Mouse (Mus musculus) testis, adult 2 months (tissue): ENCODE measurements around the gene 1700020D05Rik. TPM values are rescaled to one million over a fixed set of nuclear protein-coding genes. Genes with fewer than 3 reads are reported as not detected.

Experiments
- H3K27ac ChIP-seq: fragments of 200-500 bp; 2 replicates; pipeline ENCODE4 v1.5.1; 2012; ENCODE audit warnings: low read depth, low read length; ENCODE audit not compliant: control insufficient read depth, insufficient read depth
- H3K27me3 ChIP-seq: fragments of 200-500 bp; 2 replicates; pipeline ENCODE4 v1.6.1; 2012; ENCODE audit warnings: mild to moderate bottlenecking, low read length, moderate library complexity; ENCODE audit not compliant: control insufficient read depth, insufficient read depth
- H3K36me3 ChIP-seq: fragments of 200-500 bp; 2 replicates; pipeline ENCODE4 v1.6.1; 2012; ENCODE audit warnings: mild to moderate bottlenecking, low read length; ENCODE audit not compliant: control insufficient read depth, insufficient read depth
- H3K4me1 ChIP-seq: fragments of 200-500 bp; 2 replicates; pipeline ENCODE4 v1.6.1; 2012; ENCODE audit warnings: low read length; ENCODE audit not compliant: control insufficient read depth, insufficient read depth
- H3K4me3 ChIP-seq: fragments of 200-500 bp; 2 replicates; pipeline ENCODE4 v1.5.1; 2012; ENCODE audit warnings: low read depth, mild to moderate bottlenecking, low read length, moderate library complexity, mixed read lengths; ENCODE audit not compliant: control insufficient read depth
- CTCF ChIP-seq: fragments of 200-500 bp; IDR thresholded peaks from 2 replicates; pipeline ENCODE4 v1.5.1; 2012; ENCODE audit warnings: low read depth, mild to moderate bottlenecking, inconsistent platforms, low read length, moderate library complexity; ENCODE audit not compliant: control insufficient read depth, insufficient read depth, insufficient replicate concordance
- POLR2A ChIP-seq: fragments of 200-500 bp; IDR thresholded peaks from 2 replicates; pipeline ENCODE4 v1.6.1; 2012; ENCODE audit warnings: low read depth, mild to moderate bottlenecking, inconsistent platforms, low read length, moderate library complexity; ENCODE audit not compliant: control insufficient read depth
- polyA plus RNA-seq: library from polyadenylated mRNA; depleted of rRNA; stranded (reverse); fragments of >200 nt; gene quantifications from 2 replicates; pipeline ENCODE4 v1.2.3, GENCODE M21; 2012

The 1700020D05Rik gene
- polyA plus RNA-seq, 1 experiment = 289 TPM

DNA sequence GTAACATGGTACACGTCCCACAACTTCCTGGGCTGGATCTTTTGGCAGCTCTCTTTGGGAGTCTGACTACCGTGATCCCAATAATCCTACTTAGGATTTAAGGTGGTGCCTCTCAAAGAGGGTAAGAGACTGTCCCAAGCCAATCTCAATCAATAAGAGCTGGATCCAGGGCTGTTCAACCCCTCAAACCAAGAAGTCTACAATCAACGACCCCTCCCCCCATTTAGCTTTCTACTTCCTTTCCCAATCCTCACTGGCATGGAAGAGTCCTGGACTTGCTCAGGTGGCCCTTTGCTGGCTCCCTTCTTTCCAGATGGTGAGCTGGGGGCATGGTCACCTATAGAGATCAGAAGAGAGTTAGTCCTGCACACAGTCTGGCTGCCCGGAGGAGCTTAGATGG lies 16.8 kb downstream of the 1700020D05Rik start:
- Histone ChIP-seq H3K4me1 (peaks cover 7% of the 10 kb centered on the region), H3K36me3 (no peaks in the 10 kb centered on the region; the same call in 1 of the 2 replicates), H3K27ac (no peak overlapping the region), H3K4me3 (no peak overlapping the region), H3K27me3 (no peaks in the 10 kb centered on the region)
- TF ChIP-seq POLR2A (no peak), CTCF (no peak)

DNA sequence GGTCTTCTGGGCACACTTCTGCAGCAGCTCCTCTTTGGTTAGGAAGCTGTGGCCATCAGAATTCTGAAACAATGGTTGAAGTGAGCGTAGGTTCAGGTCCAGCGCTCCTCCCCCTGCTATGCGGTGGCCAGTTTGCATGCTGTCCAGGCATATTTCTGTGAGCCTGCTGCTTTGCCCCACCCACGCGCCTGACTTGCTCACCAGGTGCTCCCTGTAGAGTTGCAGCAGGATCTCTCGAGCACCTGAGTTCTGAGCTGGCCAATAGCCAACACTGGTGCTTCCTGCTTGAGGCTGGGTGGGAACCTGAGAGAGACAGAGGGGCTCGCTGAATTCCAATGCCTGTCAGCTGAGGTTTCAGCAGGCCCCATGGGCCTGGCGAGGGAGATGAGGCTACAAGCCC lies 17.3 kb downstream of the 1700020D05Rik start:
- H3K36me3 ChIP-seq = no peaks in the 10 kb centered on the region; the same call in 1 of the 2 replicates
- H3K4me3 ChIP-seq = no peak overlapping the region
- no peaks in the 10 kb centered on the region for H3K27me3 ChIP-seq
- H3K4me1 ChIP-seq = peaks cover 7% of the 10 kb centered on the region
- H3K27ac ChIP-seq = no peak overlapping the region
- TF ChIP-seq POLR2A (no peak), CTCF (no peak)

DNA sequence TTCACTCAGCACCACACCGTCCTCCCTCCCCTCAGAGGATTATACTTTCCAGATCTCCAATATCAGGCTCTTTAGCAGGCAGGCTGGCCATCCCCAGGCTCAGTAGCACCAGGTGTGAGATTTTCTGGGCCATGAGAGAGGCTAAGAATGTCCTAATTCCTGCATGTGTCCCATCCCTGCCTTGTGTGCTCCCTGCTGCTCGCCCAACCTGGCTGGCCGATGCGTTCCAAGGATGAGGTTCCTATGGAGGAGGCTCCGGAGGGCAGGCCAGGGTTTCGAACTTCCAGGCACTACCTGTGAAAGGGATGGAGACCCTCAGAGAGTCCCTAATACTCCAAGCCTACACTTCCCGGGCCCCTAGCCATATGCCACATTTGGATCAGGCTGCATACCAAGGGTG lies 17.8 kb downstream of the 1700020D05Rik start:
- Histone ChIP-seq H3K36me3 (no peaks in the 10 kb centered on the region; the same call in 1 of the 2 replicates), H3K27ac (no peak overlapping the region), H3K4me3 (no peak overlapping the region)

DNA sequence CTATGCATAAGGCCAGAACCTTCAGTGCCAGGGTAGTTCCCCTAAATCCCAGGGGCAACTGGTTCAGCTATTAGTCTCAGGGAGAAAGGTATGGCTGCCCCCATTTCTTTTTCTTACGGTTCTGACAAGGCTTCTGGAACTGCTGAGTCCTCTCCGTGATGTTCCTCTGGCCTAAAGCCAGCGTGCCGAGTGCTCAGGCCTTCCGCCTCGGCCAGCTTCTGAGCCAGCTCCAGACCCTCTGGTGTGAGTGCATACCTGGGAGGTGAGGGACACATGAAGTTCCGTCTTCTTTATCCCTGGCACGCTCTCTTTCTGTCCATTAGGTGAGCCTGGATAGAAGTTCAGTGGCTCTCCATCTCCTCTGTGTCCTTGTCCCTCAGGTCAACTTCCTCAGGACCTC lies 18.2 kb downstream of the 1700020D05Rik start:
- H3K27ac ChIP-seq = no peak overlapping the region
- TF ChIP-seq POLR2A (no peak), CTCF (no peak)

More for the DNA sequence above, 17.8 kb downstream of the 1700020D05Rik start:
- no peaks in the 10 kb centered on the region for H3K27me3 ChIP-seq
- TF ChIP-seq POLR2A (no peak), CTCF (no peak)
- H3K4me1 ChIP-seq = peaks cover 7% of the 10 kb centered on the region

DNA sequence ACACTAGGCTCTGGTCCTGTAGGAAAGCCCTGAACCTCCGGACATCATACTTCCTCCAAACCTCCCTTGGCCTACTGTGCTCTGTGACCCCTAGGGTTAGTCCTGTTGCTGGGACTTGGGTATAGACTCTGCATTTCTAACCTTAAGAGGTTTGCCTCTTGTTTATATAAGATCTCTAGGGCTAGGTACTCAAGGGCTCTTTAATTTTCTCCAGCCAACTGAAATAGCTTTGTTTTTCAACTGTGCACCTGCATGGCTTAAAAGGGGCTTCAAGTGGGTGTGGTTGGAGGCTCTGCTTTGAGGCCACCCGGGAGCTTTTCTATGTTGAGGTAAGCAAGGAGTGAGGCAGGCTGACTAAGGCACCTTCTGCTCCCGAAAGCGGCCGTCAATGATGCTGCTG lies 19.1 kb downstream of the 1700020D05Rik start:
- Histone ChIP-seq H3K27ac (no peak overlapping the region), H3K4me1 (peaks cover 6% of the 10 kb centered on the region), H3K36me3 (no peaks in the 10 kb centered on the region; the same call in 1 of the 2 replicates), H3K27me3 (no peaks in the 10 kb centered on the region), H3K4me3 (no peak overlapping the region)
- TF ChIP-seq POLR2A = no peak
- TF ChIP-seq CTCF = no peak

More for the DNA sequence above, 18.2 kb downstream of the 1700020D05Rik start:
- no peak overlapping the region for H3K4me3 ChIP-seq
- H3K36me3 ChIP-seq = no peaks in the 10 kb centered on the region; the same call in 1 of the 2 replicates
- H3K4me1 ChIP-seq = peaks cover 7% of the 10 kb centered on the region
- H3K27me3 ChIP-seq = no peaks in the 10 kb centered on the region

DNA sequence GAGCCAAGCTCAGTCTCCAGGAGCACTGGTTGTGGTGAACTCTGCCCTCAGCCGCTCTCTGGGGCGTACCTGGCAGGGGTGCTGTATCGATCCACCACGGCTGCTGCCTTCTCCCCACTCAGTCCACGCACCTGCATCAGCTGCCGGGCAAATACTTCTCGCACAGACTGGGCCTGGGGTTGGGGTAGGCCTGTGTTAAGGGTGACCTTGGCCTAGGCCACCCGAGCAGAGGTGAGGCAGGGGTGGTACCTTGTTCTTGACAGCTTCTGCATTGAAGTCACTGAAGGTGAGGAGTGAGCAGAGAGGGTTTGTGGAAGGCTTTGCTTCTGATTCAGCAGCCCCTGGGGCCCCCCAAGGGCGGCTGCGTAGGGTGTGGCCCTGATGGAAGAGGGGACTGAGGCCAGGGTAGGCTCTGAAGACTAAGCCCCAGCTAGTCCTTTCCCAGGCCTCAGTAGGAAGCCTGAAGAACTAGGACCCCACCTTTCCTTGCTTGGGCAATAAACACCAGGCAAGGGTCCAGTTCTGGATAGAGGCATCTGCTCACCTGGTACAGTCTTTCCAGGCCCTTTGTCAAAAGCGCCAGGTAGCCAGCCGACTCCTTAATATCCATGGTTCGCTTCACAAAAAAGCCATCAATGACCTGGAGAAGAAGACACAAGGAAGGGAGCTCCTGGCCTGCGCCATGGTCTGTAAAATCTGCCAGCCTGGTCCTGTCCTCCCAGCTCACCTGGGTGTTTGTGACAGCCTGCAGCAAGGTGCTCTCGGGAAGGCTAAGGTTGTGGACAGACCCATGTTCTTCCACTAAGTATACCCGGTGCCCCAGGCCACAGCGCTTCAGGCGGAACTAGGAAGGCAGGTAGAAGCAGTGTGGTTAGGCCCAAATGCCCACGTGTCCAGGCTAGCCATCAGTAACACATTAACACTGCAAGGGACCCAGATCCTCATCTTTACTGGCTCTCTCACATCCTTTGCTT lies 19.9 kb downstream of the 1700020D05Rik start:
- no peaks in the 10 kb centered on the region; the same call in 1 of the 2 replicates for H3K36me3 ChIP-seq
- no peak overlapping the region for H3K4me3 ChIP-seq
- TF ChIP-seq POLR2A = no peak
- TF ChIP-seq CTCF = no peak
- no peaks in the 10 kb centered on the region for H3K27me3 ChIP-seq
- no peak overlapping the region for H3K27ac ChIP-seq
- peaks cover 4% of the 10 kb centered on the region; the same call in 1 of the 2 replicates for H3K4me1 ChIP-seq

DNA sequence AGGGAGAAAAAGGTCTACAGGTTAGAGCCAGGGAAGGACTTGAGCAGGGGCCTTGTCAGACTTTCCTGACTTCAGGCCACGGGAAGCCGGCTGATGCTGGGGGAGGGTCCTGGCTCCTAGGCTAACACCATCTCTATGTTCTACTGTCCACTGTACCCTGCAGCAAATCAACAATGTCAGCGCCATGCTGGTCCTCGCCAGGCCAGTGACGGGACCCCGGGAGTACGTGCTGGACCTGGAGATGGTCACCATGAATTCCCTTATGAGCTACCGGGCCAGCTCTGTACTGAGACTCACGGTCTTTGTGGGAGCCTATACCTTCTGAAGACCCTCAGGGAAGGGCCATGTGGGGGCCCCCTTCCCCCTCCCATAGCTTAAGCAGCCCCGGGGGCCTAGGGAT lies 22.2 kb downstream of the 1700020D05Rik start:
- H3K36me3 ChIP-seq = no peaks in the 10 kb centered on the region; the same call in 1 of the 2 replicates

More for the DNA sequence above, 22.2 kb downstream of the 1700020D05Rik start:
- Histone ChIP-seq H3K27me3 (no peaks in the 10 kb centered on the region), H3K4me3 (no peak overlapping the region), H3K4me1 (no peaks in the 10 kb centered on the region), H3K27ac (no peak overlapping the region)
- TF ChIP-seq CTCF (no peak), POLR2A (no peak)
